Mouse (Mus musculus): Measurements from ENCODE around the gene Itpkc. TPM values are rescaled to one million over a fixed set of nuclear protein-coding genes. Genes with fewer than 3 reads are reported as not detected.

The Itpkc gene
- total RNA-seq, 1 experiment = 10.5 TPM

DNA sequence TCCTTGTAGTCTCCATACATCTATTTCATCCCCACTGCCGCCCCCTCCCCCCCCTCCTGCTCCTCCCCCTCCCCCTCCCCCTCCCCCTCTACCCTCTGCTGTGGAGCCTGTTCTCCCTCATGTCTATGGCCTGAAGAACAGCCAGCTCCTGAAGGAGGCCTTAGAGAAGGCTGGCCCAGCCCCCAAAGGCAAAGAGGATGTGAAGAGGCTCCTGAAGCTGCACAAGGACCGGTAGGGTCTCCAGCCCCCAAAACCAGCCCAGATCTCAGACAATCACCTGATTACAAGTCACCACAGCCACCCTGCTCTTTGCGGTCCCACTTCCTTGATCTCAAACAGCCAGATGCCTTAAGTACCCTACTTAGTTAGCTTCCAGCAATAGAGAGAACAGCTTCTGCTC is 31.3 kb downstream of the Itpkc start:
- peak overlapping the region; percentile 60 for H3K4me3 ChIP-seq (ENCODE audit: insufficient read depth in 1 of 2, low read depth in 1 of 2, low read length in 2 of 2, poor library complexity in 1 of 2, severe bottlenecking in 1 of 2)
- DNase-seq (ENCODE audit: low read depth, low spot score) = no peak
- H3K9me3 ChIP-seq (ENCODE audit: control insufficient read depth, insufficient read depth, low read depth, low read length) = no peaks in the 10 kb centered on the region
- TF ChIP-seq CHD2 (IDR thresholded peaks at IDR 0.05; ENCODE audit: low read depth, low read length) (no peak), MAFK (IDR thresholded peaks at IDR 0.05; ENCODE audit: insufficient read depth, low read depth, low read length) (no peak), ZC3H11A (IDR thresholded peaks at IDR 0.05; ENCODE audit: borderline replicate concordance, low read depth, low read length) (no peak)
- in situ Hi-C loops (cut with MboI; ENCODE audit: low sequenced_read_pairs in 2 of 2, unreplicated experiment in 2 of 2) = no loop called here
- H3K9ac ChIP-seq (ENCODE audit: insufficient read depth, low read depth, low read length, poor library complexity, severe bottlenecking) = peak overlapping the region; percentile 88
- peak overlapping the region; percentile 83 for H3K27ac ChIP-seq (ENCODE audit: insufficient read depth, low read depth, low read length, poor library complexity, severe bottlenecking)
- peaks cover 3 to 12% of the 10 kb centered on the region in 2 experiments; a peak in 3 of 4 replicates for H3K4me1 ChIP-seq (ENCODE audit: control insufficient read depth in 2 of 2, insufficient read depth in 2 of 2, low read length in 2 of 2, poor library complexity in 1 of 2)
- peaks cover 36% of the 10 kb centered on the region for H3K36me3 ChIP-seq (ENCODE audit: control insufficient read depth, insufficient read depth, low read length, poor library complexity, severe bottlenecking)

DNA sequence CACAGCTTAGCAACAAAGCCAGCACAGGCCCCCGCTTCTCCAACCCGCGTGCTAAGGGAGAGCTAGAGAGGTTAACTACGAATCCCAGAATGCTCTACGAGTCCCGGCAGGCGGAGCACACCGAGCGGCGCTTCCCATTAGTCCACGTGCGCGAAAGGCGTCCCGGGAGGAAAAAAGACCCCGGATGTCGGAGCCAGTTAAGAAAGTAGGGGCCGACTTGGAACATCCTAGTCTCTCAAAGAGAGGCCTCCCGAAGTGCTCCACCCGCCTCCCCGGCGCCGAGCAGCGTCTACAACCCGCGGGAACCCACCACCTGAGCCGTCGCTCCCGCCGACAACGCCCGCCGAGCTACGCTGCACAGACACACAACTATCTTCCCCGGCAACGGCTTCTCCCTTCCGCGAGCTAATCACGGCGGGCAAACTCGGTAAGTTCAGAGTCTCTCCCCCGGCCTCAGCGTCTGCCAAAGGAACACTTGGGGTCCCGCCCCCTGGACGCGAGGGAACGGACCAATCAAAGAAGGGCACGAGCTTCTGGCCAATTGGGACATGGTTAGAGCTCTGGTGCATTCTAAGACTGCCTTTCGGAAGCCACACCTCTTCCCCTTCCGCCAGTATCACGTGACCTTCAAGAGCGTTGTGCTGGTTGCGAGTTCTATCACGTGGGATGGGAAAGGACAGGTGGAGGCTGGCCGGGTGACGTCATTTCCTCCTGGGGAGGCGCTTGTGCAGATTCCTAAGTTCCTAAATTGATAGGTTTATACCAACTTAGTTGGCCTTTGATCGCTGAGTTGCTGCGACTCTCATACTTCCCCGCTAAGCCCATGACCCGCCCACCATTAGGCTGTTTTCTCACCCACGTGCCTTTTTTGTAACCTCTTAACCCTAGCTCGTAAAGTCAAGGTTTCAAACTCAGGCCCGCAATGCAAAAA is 32.5 kb downstream of the Itpkc start, which contains the start of the genes BC024978 and Snrpa:
TSS of gene BC024978 (plus strand) at position 101 of the 931 bp plus-strand sequence.
TSS of gene Snrpa (minus strand) at position 591 of the 931 bp plus-strand sequence.
- peak within 1 kb of the TSS; percentile 97 for H3K9ac ChIP-seq (ENCODE audit: insufficient read depth, low read depth, low read length, poor library complexity, severe bottlenecking)
- DNase-seq (ENCODE audit: low read depth, low spot score) = peak; percentile 99
- in situ Hi-C loops (cut with MboI; ENCODE audit: low sequenced_read_pairs in 2 of 2, unreplicated experiment in 2 of 2) = no loop called here
- no peak for TF ChIP-seq ZC3H11A (IDR thresholded peaks at IDR 0.05; ENCODE audit: borderline replicate concordance, low read depth, low read length)
- TF ChIP-seq ZNF384 (IDR thresholded peaks at IDR 0.05; ENCODE audit: low read depth, low read length) = no peak
- no peak for TF ChIP-seq MAFK (IDR thresholded peaks at IDR 0.05; ENCODE audit: insufficient read depth, low read depth, low read length)
- TF ChIP-seq HCFC1 (IDR thresholded peaks at IDR 0.05; ENCODE audit: borderline replicate concordance, insufficient read depth, low read length) = peak; percentile 89
- TF ChIP-seq CHD2 (IDR thresholded peaks at IDR 0.05; ENCODE audit: low read depth, low read length) = no peak
- peaks cover 40% of the 10 kb centered on the region for H3K36me3 ChIP-seq (ENCODE audit: control insufficient read depth, insufficient read depth, low read length, poor library complexity, severe bottlenecking)
- H3K4me3 ChIP-seq (ENCODE audit: insufficient read depth in 1 of 2, low read depth in 1 of 2, low read length in 2 of 2, poor library complexity in 1 of 2, severe bottlenecking in 1 of 2) = peak within 1 kb of the TSS; percentile 94 to 100
- H3K4me1 ChIP-seq (ENCODE audit: control insufficient read depth in 2 of 2, insufficient read depth in 2 of 2, low read length in 2 of 2, poor library complexity in 1 of 2) = peaks cover 4 to 12% of the 10 kb centered on the region in 2 experiments
- no peaks in the 10 kb centered on the region for H3K9me3 ChIP-seq (ENCODE audit: control insufficient read depth, insufficient read depth, low read depth, low read length)
- H3K27ac ChIP-seq (ENCODE audit: insufficient read depth, low read depth, low read length, poor library complexity, severe bottlenecking) = peak within 1 kb of the TSS; percentile 99

DNA sequence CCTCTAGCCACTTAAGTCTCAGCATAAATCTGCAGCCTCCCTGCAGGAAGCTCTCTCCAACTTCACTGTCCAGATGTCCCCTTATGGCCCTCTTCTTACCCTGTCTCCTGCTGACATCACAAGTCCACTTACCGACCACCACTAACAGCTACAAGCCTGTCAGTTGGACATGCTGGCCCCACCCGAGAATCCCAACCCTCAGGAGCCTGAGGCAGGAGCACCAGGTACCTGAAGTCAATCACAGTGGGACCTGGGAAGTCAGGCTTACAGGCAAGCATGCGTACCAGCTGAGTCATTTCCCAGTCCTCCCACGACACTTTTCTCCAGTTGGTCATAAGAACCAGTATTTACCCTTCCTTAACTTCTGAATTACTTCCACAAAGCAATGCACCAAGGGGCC is 34.7 kb downstream of the Itpkc start:
- Histone ChIP-seq H3K4me3 (ENCODE audit: insufficient read depth in 1 of 2, low read depth in 1 of 2, low read length in 2 of 2, poor library complexity in 1 of 2, severe bottlenecking in 1 of 2) (no peak overlapping the region), H3K9ac (ENCODE audit: insufficient read depth, low read depth, low read length, poor library complexity, severe bottlenecking) (peak overlapping the region; percentile 56; the same call in 1 of the 2 replicates), H3K27ac (ENCODE audit: insufficient read depth, low read depth, low read length, poor library complexity, severe bottlenecking) (no peak overlapping the region), H3K36me3 (ENCODE audit: control insufficient read depth, insufficient read depth, low read length, poor library complexity, severe bottlenecking) (peaks cover 56% of the 10 kb centered on the region), H3K4me1 (ENCODE audit: control insufficient read depth in 2 of 2, insufficient read depth in 2 of 2, low read length in 2 of 2, poor library complexity in 1 of 2) (peaks cover 4 to 17% of the 10 kb centered on the region in 2 experiments), H3K9me3 (ENCODE audit: control insufficient read depth, insufficient read depth, low read depth, low read length) (no peaks in the 10 kb centered on the region)
- in situ Hi-C loops (cut with MboI; ENCODE audit: low sequenced_read_pairs in 2 of 2, unreplicated experiment in 2 of 2) = no loop called here
- no peak for DNase-seq (ENCODE audit: low read depth, low spot score)
- TF ChIP-seq ZNF384 (IDR thresholded peaks at IDR 0.05; ENCODE audit: low read depth, low read length) (no peak), ZC3H11A (IDR thresholded peaks at IDR 0.05; ENCODE audit: borderline replicate concordance, low read depth, low read length) (no peak), HCFC1 (IDR thresholded peaks at IDR 0.05; ENCODE audit: borderline replicate concordance, insufficient read depth, low read length) (no peak), CHD2 (IDR thresholded peaks at IDR 0.05; ENCODE audit: low read depth, low read length) (no peak), MAFK (IDR thresholded peaks at IDR 0.05; ENCODE audit: insufficient read depth, low read depth, low read length) (no peak)

DNA sequence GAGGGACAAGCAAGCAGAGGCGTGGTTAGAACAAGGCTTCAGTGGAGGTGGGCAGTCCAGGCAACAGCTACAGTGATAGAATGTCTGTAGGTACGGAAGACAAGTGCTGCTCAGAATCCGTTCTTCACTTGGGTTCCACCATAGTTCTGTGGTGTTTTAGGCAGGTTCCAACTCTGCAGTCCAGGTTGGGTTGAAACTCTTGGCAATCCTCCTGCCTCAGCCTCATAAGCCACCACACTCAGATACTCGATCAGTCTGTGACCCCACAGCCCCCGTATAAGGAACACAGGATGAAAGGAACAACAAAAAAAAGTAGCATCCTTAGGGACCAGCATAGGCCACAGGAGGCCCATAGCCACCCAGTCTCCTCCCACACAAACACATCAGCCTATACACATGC is 36.0 kb downstream of the Itpkc start:
- no peak for DNase-seq (ENCODE audit: low read depth, low spot score)
- Histone ChIP-seq H3K9me3 (ENCODE audit: control insufficient read depth, insufficient read depth, low read depth, low read length) (no peaks in the 10 kb centered on the region), H3K36me3 (ENCODE audit: control insufficient read depth, insufficient read depth, low read length, poor library complexity, severe bottlenecking) (peaks cover 63% of the 10 kb centered on the region), H3K9ac (ENCODE audit: insufficient read depth, low read depth, low read length, poor library complexity, severe bottlenecking) (0 out of 2 replicates have a peak overlapping the region, but pooled peaks have one; percentile 14), H3K27ac (ENCODE audit: insufficient read depth, low read depth, low read length, poor library complexity, severe bottlenecking) (no peak overlapping the region), H3K4me3 (ENCODE audit: insufficient read depth in 1 of 2, low read depth in 1 of 2, low read length in 2 of 2, poor library complexity in 1 of 2, severe bottlenecking in 1 of 2) (no peak overlapping the region), H3K4me1 (ENCODE audit: control insufficient read depth in 2 of 2, insufficient read depth in 2 of 2, low read length in 2 of 2, poor library complexity in 1 of 2) (peaks cover 4 to 18% of the 10 kb centered on the region in 2 experiments)
- TF ChIP-seq HCFC1 (IDR thresholded peaks at IDR 0.05; ENCODE audit: borderline replicate concordance, insufficient read depth, low read length) (no peak), CHD2 (IDR thresholded peaks at IDR 0.05; ENCODE audit: low read depth, low read length) (no peak), MAFK (IDR thresholded peaks at IDR 0.05; ENCODE audit: insufficient read depth, low read depth, low read length) (no peak), ZNF384 (IDR thresholded peaks at IDR 0.05; ENCODE audit: low read depth, low read length) (no peak), ZC3H11A (IDR thresholded peaks at IDR 0.05; ENCODE audit: borderline replicate concordance, low read depth, low read length) (no peak)
- in situ Hi-C loops (cut with MboI; ENCODE audit: low sequenced_read_pairs in 2 of 2, unreplicated experiment in 2 of 2) = no loop called here
